Mouse (Mus musculus) embryonic fibroblast, embryonic 13.5 days (primary cell): ENCODE data around the gene Tvp23a.

Experiments
- CTCF ChIP-seq: IDR thresholded peaks from 2 replicates; pipeline ENCODE4 v1.5.1; 2011; ENCODE audit warnings: mild to moderate bottlenecking, control low read depth, low read length, moderate library complexity, borderline replicate concordance; ENCODE audit not compliant: insufficient read depth
- POLR2A ChIP-seq: IDR thresholded peaks from 2 replicates; pipeline ENCODE4 v1.6.1; 2011; ENCODE audit warnings: low read depth, mild to moderate bottlenecking, control low read depth, low read length, moderate library complexity

GRCm38 (mm10) chr16:10495824-10496298 lies 48.7 kb upstream of the Tvp23a start:
- TF ChIP-seq CTCF (no peak), POLR2A (no peak)
